Mouse (Mus musculus) liver, embryonic 14.5 days (tissue): Measurements from ENCODE around the gene Naxd.

Source experiments
- CTCF ChIP-seq: IDR thresholded peaks from 2 replicates; pipeline ENCODE4 v1.5.1; 2016; ENCODE audit warnings: antibody characterized with exemption, low read depth, control low read depth
- EP300 ChIP-seq: IDR thresholded peaks from 2 replicates; pipeline ENCODE4 v1.6.1; 2016; ENCODE audit warnings: antibody characterized with exemption, low read depth

- TF ChIP-seq CTCF (no peak), EP300 (no peak)
These were observed 19.2 kb upstream of the Naxd start, which contains the start of gene Rab20 for GRCm38 (mm10) chr8:11477811-11478761.
